Mouse (Mus musculus): ENCODE results near the gene Slc25a16. TPM values are rescaled to one million over a fixed set of nuclear protein-coding genes. Genes with fewer than 3 reads are reported as not detected.

Gene Slc25a16
- 17.1 and 17.2 TPM in 2 replicates for polyA plus RNA-seq (2012; rRNA removed)

GRCm38 (mm10) chr10:62919925-62920765, at the start of gene Slc25a16:
Gene Slc25a16, plus strand, starts transcription at chr10:62920633.

GRCm38 (mm10) chr10:62908896-62909295, 11.5 kb upstream of the Slc25a16 start, which contains the start of gene Tet1:
Gene Tet1, minus strand, starts transcription at chr10:62908996.

GRCm38 (mm10) chr10:62946738-62947471, 26.5 kb downstream of the Slc25a16 start, which contains the start of gene Dna2:
Gene Dna2, plus strand, starts transcription at chr10:62947026.

GRCm38 (mm10) chr10:62980039-62980954, 59.9 kb downstream of the Slc25a16 start, which contains the start of gene Rufy2:
Gene Rufy2, plus strand, starts transcription at chr10:62980223.

Other genes with a start within 250 kb of the Slc25a16 start
- 3.4 and 4.1 TPM in 2 replicates for gene Stox1, start 194.5 kb upstream of the Slc25a16 start, polyA plus RNA-seq (2012; rRNA removed)
- gene Ccar1, start 128.3 kb upstream of the Slc25a16 start, polyA plus RNA-seq (2012; rRNA removed), result 58.4 and 62.2 TPM in 2 replicates
- 8.8 TPM in 2 replicates for gene Tet1, start 11.6 kb upstream of the Slc25a16 start, polyA plus RNA-seq (2012; rRNA removed)
- 5.7 and 7.3 TPM in 2 replicates for gene Dna2, start 26.4 kb downstream of the Slc25a16 start, polyA plus RNA-seq (2012; rRNA removed)
- gene Rufy2, start 59.6 kb downstream of the Slc25a16 start, polyA plus RNA-seq (2012; rRNA removed), result 52.0 and 56.6 TPM in 2 replicates
- gene Hnrnph3, start 103.6 kb downstream of the Slc25a16 start, polyA plus RNA-seq (2012; rRNA removed), result 102 and 109 TPM in 2 replicates
- 1.9 TPM in 2 replicates for gene Pbld2, start 103.7 kb downstream of the Slc25a16 start, polyA plus RNA-seq (2012; rRNA removed)
- 0.13 and 0.27 TPM in 2 replicates for gene Pbld1, start 139.5 kb downstream of the Slc25a16 start, polyA plus RNA-seq (2012; rRNA removed)
- gene Atoh7, start 179.0 kb downstream of the Slc25a16 start, polyA plus RNA-seq (2012; rRNA removed), result 1.2 and 3.0 TPM in 2 replicates

All from central nervous system, embryonic 18 days (tissue).